22 mouse cellular contexts compared by ENCODE assay signal in genomic region chr2:30637991-30638390, GRCm38 (mm10). TPM values are rescaled to one million over a fixed set of nuclear protein-coding genes. Genes with fewer than 3 reads are reported as not detected.
DNase-seq lines count a peak whose midpoint lies in the region; ATAC-seq lines count a peak whose summit lies in the region.
"Had no signal": no experiment of that assay in that cellular context is flagged by ENCODE, and none has a peak within 500 bp of the region (broad histone marks: within the 10 kb centered on the region; RNA-seq: fewer than 3 reads in every experiment).

No protein-coding gene starts in this region.

- ATAC-seq in hindbrain, embryonic 14.5 days (ENCODE audit: low FRiP score) = no peak
- ATAC-seq in neural tube, embryonic 13.5 days (ENCODE audit: low read depth) = no peak
- ATAC-seq in neural tube, embryonic 15.5 days (ENCODE audit: low FRiP score) = no peak
- ATAC-seq: intestine, embryonic 15.5 days had no signal

- 85% methylated on average over 6 of the region's 6 CpGs for WGBS in hindbrain, embryonic 10.5 days
- 81% methylated on average over 6 of the region's 6 CpGs for WGBS in hindbrain, embryonic 14.5 days
- 86% methylated on average over 6 of the region's 6 CpGs for WGBS in neural tube, embryonic 13.5 days
- 89% methylated on average over 6 of the region's 6 CpGs for WGBS in neural tube, embryonic 15.5 days

- peak; percentile 64 to 77 for DNase-seq in cerebellum, postnatal 10 days
- no peak for DNase-seq in cerebellum, adult 9-10 months
- DNase-seq in hindbrain, embryonic 10.5 days (ENCODE audit: low spot score) = no peak
- DNase-seq in hindbrain, embryonic 14.5 days (ENCODE audit: low spot score) = no peak
- no peak for DNase-seq in thymus, postnatal 25 days
- no peak for DNase-seq in spleen, adult 18-20 months
- DNase-seq: adrenal gland, adult 2 months; gastrocnemius, adult 2 months; kidney, adult 9 months; kidney, postnatal 25 days; lung, adult 2 months; right cerebral cortex, postnatal 14 days; thymus, adult 2 months had no signal

- H3K4me3 ChIP-seq in hindbrain, embryonic 10.5 days = no peak overlapping the region
- H3K4me3 ChIP-seq in hindbrain, embryonic 14.5 days (replicated peaks; ENCODE audit: low read length) = no peak overlapping the region
- H3K4me3 ChIP-seq in neural tube, embryonic 13.5 days = no peak overlapping the region
- H3K4me3 ChIP-seq in neural tube, embryonic 15.5 days (replicated peaks) = no peak overlapping the region
- H3K4me3 ChIP-seq: erythroblast, embryonic 14.5 days; gastrocnemius, adult 2 months; heart, embryonic 13.5 days; intestine, embryonic 15.5 days; megakaryocyte, embryonic 14.5 days; neural tube, embryonic 12.5 days; stomach, embryonic 15.5 days had no signal

- H3K9ac ChIP-seq in hindbrain, embryonic 14.5 days = no peak overlapping the region
- H3K9ac ChIP-seq in neural tube, embryonic 13.5 days = no peak overlapping the region
- H3K9ac ChIP-seq in neural tube, embryonic 15.5 days (replicated peaks) = no peak overlapping the region
- H3K9ac ChIP-seq: heart, embryonic 13.5 days; intestine, embryonic 15.5 days; neural tube, embryonic 12.5 days; stomach, embryonic 15.5 days had no signal

- peak overlapping the region; percentile 87 for H3K27ac ChIP-seq in hindbrain, embryonic 10.5 days
- no peak overlapping the region for H3K27ac ChIP-seq in hindbrain, embryonic 14.5 days
- 0 out of 2 replicates have a peak overlapping the region, but pooled peaks have one; percentile 13 for H3K27ac ChIP-seq in neural tube, embryonic 13.5 days (replicated peaks)
- H3K27ac ChIP-seq in neural tube, embryonic 15.5 days (replicated peaks) = no peak overlapping the region
- H3K27ac ChIP-seq: gastrocnemius, adult 2 months; intestine, embryonic 15.5 days; neural tube, embryonic 12.5 days; stomach, embryonic 15.5 days had no signal

- H3K27me3 ChIP-seq in hindbrain, embryonic 10.5 days (ENCODE audit: insufficient read depth, poor library complexity, severe bottlenecking) = no peaks in the 10 kb centered on the region
- no peaks in the 10 kb centered on the region for H3K27me3 ChIP-seq in hindbrain, embryonic 14.5 days (ENCODE audit: control insufficient read depth, insufficient read depth, low read length)
- no peaks in the 10 kb centered on the region for H3K27me3 ChIP-seq in neural tube, embryonic 13.5 days
- H3K27me3 ChIP-seq in neural tube, embryonic 15.5 days (replicated peaks) = no peaks in the 10 kb centered on the region
- H3K27me3 ChIP-seq: heart, embryonic 13.5 days; intestine, embryonic 15.5 days; neural tube, embryonic 12.5 days; stomach, embryonic 15.5 days had no signal

- no peaks in the 10 kb centered on the region for H3K36me3 ChIP-seq in hindbrain, embryonic 10.5 days
- no peaks in the 10 kb centered on the region for H3K36me3 ChIP-seq in hindbrain, embryonic 14.5 days (replicated peaks; ENCODE audit: control insufficient read depth, insufficient read depth)
- no peaks in the 10 kb centered on the region for H3K36me3 ChIP-seq in neural tube, embryonic 13.5 days
- H3K36me3 ChIP-seq in neural tube, embryonic 15.5 days = no peaks in the 10 kb centered on the region
- H3K36me3 ChIP-seq: heart, embryonic 13.5 days; intestine, embryonic 15.5 days; neural tube, embryonic 12.5 days; stomach, embryonic 15.5 days had no signal

- H3K9me3 ChIP-seq in hindbrain, embryonic 10.5 days = no peaks in the 10 kb centered on the region
- no peaks in the 10 kb centered on the region for H3K9me3 ChIP-seq in hindbrain, embryonic 14.5 days (ENCODE audit: control insufficient read depth, low read length)
- no peaks in the 10 kb centered on the region for H3K9me3 ChIP-seq in neural tube, embryonic 13.5 days
- no peaks in the 10 kb centered on the region for H3K9me3 ChIP-seq in neural tube, embryonic 15.5 days (replicated peaks)
- H3K9me3 ChIP-seq: heart, embryonic 13.5 days; intestine, embryonic 15.5 days; megakaryocyte, embryonic 14.5 days; neural tube, embryonic 12.5 days; stomach, embryonic 15.5 days had no signal

- H3K4me1 ChIP-seq in hindbrain, embryonic 10.5 days (replicated peaks) = peaks cover 80% of the 10 kb centered on the region
- H3K4me1 ChIP-seq in hindbrain, embryonic 14.5 days (replicated peaks; ENCODE audit: control insufficient read depth, insufficient read depth, low read length) = peaks cover 19% of the 10 kb centered on the region; the same call in 1 of the 2 replicates
- peaks cover 39% of the 10 kb centered on the region for H3K4me1 ChIP-seq in neural tube, embryonic 13.5 days (replicated peaks)
- H3K4me1 ChIP-seq in neural tube, embryonic 15.5 days = peaks cover 21% of the 10 kb centered on the region

- no peak overlapping the region for H3K4me2 ChIP-seq in hindbrain, embryonic 14.5 days (replicated peaks)
- no peak overlapping the region for H3K4me2 ChIP-seq in neural tube, embryonic 13.5 days
- no peak overlapping the region for H3K4me2 ChIP-seq in neural tube, embryonic 15.5 days
- H3K4me2 ChIP-seq: heart, embryonic 13.5 days; intestine, embryonic 15.5 days; liver, embryonic 11.5 days; neural tube, embryonic 12.5 days; stomach, embryonic 15.5 days had no signal

RNA-seq across cellular contexts. Expression of gene Cstad, which starts 43.2 kb away (rescaled TPM):
- polyA plus RNA-seq in hindbrain, embryonic 10.5 days (2016; fragmentation: Nextera tagmentation; extraction: Ambion mirVana) = 0.33 and 0.47 TPM in 2 replicates
- polyA plus RNA-seq in hindbrain, embryonic 14.5 days (2014; fragmentation: Nextera tagmentation; extraction: Ambion mirVana) = 1.6 TPM in 1 of 2 replicates, not detected in the other
- polyA plus RNA-seq in neural tube, embryonic 13.5 days (2015; fragmentation: Nextera tagmentation; extraction: Ambion mirVana) = 0.39 and 0.98 TPM in 2 replicates
- polyA plus RNA-seq in neural tube, embryonic 15.5 days (2015; fragmentation: Nextera tagmentation; extraction: Ambion mirVana) = 0.31 and 0.83 TPM in 2 replicates
- polyA plus RNA-seq: erythroblast, embryonic 14.5 days; liver, embryonic 11.5 days had no signal

Comparison
In these comparisons a context has a peak if more than half of its experiments do, and no peak if none do; other contexts are left out.
1. DNase-seq: peak in cerebellum, postnatal 10 days (2 of 2); none in cerebellum, adult 9-10 months (single experiment), hindbrain, embryonic 10.5 days (single experiment), hindbrain, embryonic 14.5 days (single experiment), thymus, postnatal 25 days (single experiment) and spleen, adult 18-20 months (0 of 2).
2. H3K27ac ChIP-seq: peak in hindbrain, embryonic 10.5 days (single experiment) and neural tube, embryonic 13.5 days (single experiment); none in hindbrain, embryonic 14.5 days (single experiment) and neural tube, embryonic 15.5 days (single experiment).